ENCODE assay signal across 9 mouse cellular contexts in genomic region chr14:34891769-34892532, GRCm38 (mm10).
DNase-seq lines count a peak whose midpoint lies in the region; ATAC-seq and TF ChIP-seq lines count a peak whose summit lies in the region.
"Had no signal": no experiment of that assay in that cellular context is flagged by ENCODE, and none has a peak within 500 bp of the region (broad histone marks: within the 10 kb centered on the region; RNA-seq: fewer than 3 reads in every experiment).

No protein-coding gene starts in this region.

- H3K9ac ChIP-seq in heart, postnatal 0 days (replicated peaks; ENCODE audit: low read depth, low read length) = no peak overlapping the region
- H3K9ac ChIP-seq in midbrain, embryonic 14.5 days (replicated peaks; ENCODE audit: low read length) = no peak overlapping the region
- H3K9ac ChIP-seq: intestine, embryonic 15.5 days had no signal

- DNase-seq in heart, postnatal 0 days (ENCODE audit: low spot score) = no peak
- DNase-seq in heart, postnatal 36 days = no peak
- DNase-seq in Muller cell, postnatal 12 days (ENCODE audit: inconsistent ontology term) = peak; percentile 58
- DNase-seq in brain, adult 2 months (ENCODE audit: low read depth, low spot score) = peak; percentile 89
- DNase-seq in midbrain, embryonic 14.5 days = peak; percentile 52
- no peak for DNase-seq in adipocyte (ENCODE audit: low spot score)
- no peak for DNase-seq in kidney, postnatal 36 days
- no peak for DNase-seq in cerebellum, adult 18-20 months

- no peak overlapping the region for H3K4me3 ChIP-seq in heart, postnatal 0 days (ENCODE audit: low read depth, low read length)
- no peak overlapping the region for H3K4me3 ChIP-seq in midbrain, embryonic 14.5 days (replicated peaks; ENCODE audit: low read depth, low read length)
- H3K4me3 ChIP-seq: intestine, embryonic 15.5 days had no signal

- ATAC-seq in heart, postnatal 0 days (ENCODE audit: insufficient read depth, low read depth) = peak; percentile 13; the same call in 1 of the 2 replicates
- ATAC-seq in midbrain, embryonic 14.5 days (ENCODE audit: low FRiP score, low TSS enrichment) = no peak
- ATAC-seq: intestine, embryonic 15.5 days had no signal

- H3K36me3 ChIP-seq in heart, postnatal 0 days (replicated peaks; ENCODE audit: control insufficient read depth, insufficient read depth, low read length) = no peaks in the 10 kb centered on the region
- H3K36me3 ChIP-seq in midbrain, embryonic 14.5 days (ENCODE audit: control insufficient read depth, insufficient read depth, low read length) = no peaks in the 10 kb centered on the region
- H3K36me3 ChIP-seq: intestine, embryonic 15.5 days had no signal

- no peak overlapping the region for H3K27ac ChIP-seq in heart, postnatal 0 days (ENCODE audit: low read depth)
- H3K27ac ChIP-seq in midbrain, embryonic 14.5 days (replicated peaks; ENCODE audit: low read depth, low read length) = no peak overlapping the region
- H3K27ac ChIP-seq: intestine, embryonic 15.5 days had no signal

- no peaks in the 10 kb centered on the region for H3K9me3 ChIP-seq in heart, postnatal 0 days (replicated peaks; ENCODE audit: control insufficient read depth, low read length)
- H3K9me3 ChIP-seq in midbrain, embryonic 14.5 days (ENCODE audit: control insufficient read depth, low read length) = no peaks in the 10 kb centered on the region
- H3K9me3 ChIP-seq: intestine, embryonic 15.5 days had no signal

- 3% methylated on average over 6 of the region's 6 CpGs for WGBS in heart, postnatal 0 days
- 6% methylated on average over 6 of the region's 6 CpGs for WGBS in midbrain, embryonic 14.5 days

- H3K27me3 ChIP-seq in heart, postnatal 0 days (ENCODE audit: control insufficient read depth, insufficient read depth, low read length) = peaks cover 14% of the 10 kb centered on the region
- H3K27me3 ChIP-seq in midbrain, embryonic 14.5 days (ENCODE audit: control insufficient read depth, insufficient read depth, low read length) = no peaks in the 10 kb centered on the region

- TF ChIP-seq EP300 in heart, postnatal 0 days (IDR thresholded peaks at IDR 0.05; ENCODE audit: low read depth) = no peak

- intact Hi-C loops in heart, postnatal 36 days (cut with DNase I) = no loop called here

- H3K4me2 ChIP-seq in heart, postnatal 0 days (ENCODE audit: low read depth, low read length) = no peak overlapping the region
- H3K4me2 ChIP-seq in midbrain, embryonic 14.5 days (ENCODE audit: low read length) = no peak overlapping the region
- H3K4me2 ChIP-seq: intestine, embryonic 15.5 days had no signal

- no peaks in the 10 kb centered on the region for H3K4me1 ChIP-seq in heart, postnatal 0 days (ENCODE audit: control insufficient read depth, insufficient read depth)
- peaks cover 22% of the 10 kb centered on the region for H3K4me1 ChIP-seq in midbrain, embryonic 14.5 days (ENCODE audit: control insufficient read depth, insufficient read depth, low read length)

- no peak for TF ChIP-seq CTCF in heart, postnatal 0 days (IDR thresholded peaks at IDR 0.05; ENCODE audit: low read depth)

Comparison
In these comparisons a context has a peak if more than half of its experiments do, and no peak if none do; other contexts are left out.
1. DNase-seq: peak in Muller cell, postnatal 12 days (single experiment), brain, adult 2 months (single experiment) and midbrain, embryonic 14.5 days (single experiment); none in heart, postnatal 0 days (single experiment), heart, postnatal 36 days (0 of 2), adipocyte (single experiment), kidney, postnatal 36 days (0 of 2) and cerebellum, adult 18-20 months (0 of 2).